ENCODE assay signal across 8 mouse cellular contexts in the genomic region with DNA sequence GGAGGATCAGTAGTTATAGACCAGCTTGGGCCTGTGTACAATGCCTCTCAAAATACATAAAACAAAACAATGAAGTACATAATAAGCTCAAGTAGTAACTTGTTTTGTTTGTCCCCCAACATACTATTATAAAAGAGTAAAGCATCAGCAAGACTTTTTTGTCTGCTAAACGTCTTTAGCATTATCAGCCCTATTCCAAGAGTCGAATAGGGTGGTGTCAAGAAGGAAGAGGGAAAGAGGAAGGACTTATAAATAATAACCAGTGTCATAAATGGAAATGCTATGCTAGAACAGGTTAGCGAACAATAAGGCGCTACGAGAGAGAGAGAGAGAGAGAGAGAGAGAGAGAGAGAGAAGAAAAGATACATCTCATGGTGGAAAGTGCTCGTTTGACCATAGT. TPM values are rescaled to one million over a fixed set of nuclear protein-coding genes. Genes with fewer than 3 reads are reported as not detected.
DNase-seq lines count a peak whose midpoint lies in the region; ATAC-seq and TF ChIP-seq lines count a peak whose summit lies in the region.

No protein-coding gene starts in this region.

- peaks cover 41% of the 10 kb centered on the region for H3K4me1 ChIP-seq in heart, embryonic 13.5 days
- peaks cover 2% of the 10 kb centered on the region for H3K4me1 ChIP-seq in ES-Bruce4 (ENCODE audit: control insufficient read depth, insufficient read depth, low read length)
- peaks cover 35% of the 10 kb centered on the region for H3K4me1 ChIP-seq in forebrain, embryonic 16.5 days (replicated peaks; ENCODE audit: control insufficient read depth, insufficient read depth, low read length)
- peaks cover 32% of the 10 kb centered on the region for H3K4me1 ChIP-seq in liver, postnatal 0 days (ENCODE audit: insufficient read depth)

- no peak for TF ChIP-seq EP300 in ES-Bruce4 (IDR thresholded peaks at IDR 0.05; ENCODE audit: insufficient read depth, low read depth, low read length)
- no peak for TF ChIP-seq EP300 in liver, postnatal 0 days (IDR thresholded peaks at IDR 0.05; ENCODE audit: low read depth)

- peak overlapping the region; percentile 98 for H3K9ac ChIP-seq in heart, embryonic 13.5 days
- peak overlapping the region; percentile 86 for H3K9ac ChIP-seq in ES-Bruce4 (ENCODE audit: low read depth, poor library complexity, severe bottlenecking)
- H3K9ac ChIP-seq in forebrain, embryonic 16.5 days (replicated peaks; ENCODE audit: low read depth, low read length), result peak overlapping the region; percentile 93
- H3K9ac ChIP-seq in liver, postnatal 0 days (replicated peaks), result peak overlapping the region; percentile 96

- peak overlapping the region; percentile 99 for H3K4me3 ChIP-seq in heart, embryonic 13.5 days
- peak overlapping the region; percentile 97 for H3K4me3 ChIP-seq in ES-Bruce4 (ENCODE audit: low read depth, low read length)
- peak overlapping the region; percentile 74 for H3K4me3 ChIP-seq in forebrain, embryonic 16.5 days (replicated peaks; ENCODE audit: low read length)
- H3K4me3 ChIP-seq in liver, postnatal 0 days (ENCODE audit: low read depth, low read length), result peak overlapping the region; percentile 77

- intact Hi-C loops in heart, postnatal 14 days (cut with DNase I), result no loop called here

- no peak for DNase-seq in heart, postnatal 14 days
- DNase-seq in liver, postnatal 0 days, result no peak
- DNase-seq in frontal cortex, postnatal 25 days (ENCODE audit: low spot score in 2 of 2), result no peak
- DNase-seq in retina, embryonic 14.5 days (ENCODE audit: low spot score), result no peak
- no peak for DNase-seq in kidney, postnatal 10 days

- peak overlapping the region; percentile 93 for H3K27ac ChIP-seq in heart, embryonic 13.5 days (replicated peaks)
- H3K27ac ChIP-seq in ES-Bruce4 (ENCODE audit: insufficient read depth, low read length), result peak overlapping the region; percentile 55
- H3K27ac ChIP-seq in forebrain, embryonic 16.5 days (ENCODE audit: low read length), result peak overlapping the region; percentile 89
- H3K27ac ChIP-seq in liver, postnatal 0 days (ENCODE audit: low read depth), result peak overlapping the region; percentile 90

- peaks cover 35% of the 10 kb centered on the region for H3K36me3 ChIP-seq in heart, embryonic 13.5 days
- H3K36me3 ChIP-seq in ES-Bruce4 (ENCODE audit: control insufficient read depth, insufficient read depth, low read length, poor library complexity, severe bottlenecking), result peaks cover 32% of the 10 kb centered on the region
- peaks cover 23% of the 10 kb centered on the region for H3K36me3 ChIP-seq in forebrain, embryonic 16.5 days (ENCODE audit: control insufficient read depth, insufficient read depth)
- peaks cover 33% of the 10 kb centered on the region for H3K36me3 ChIP-seq in liver, postnatal 0 days (replicated peaks; ENCODE audit: insufficient read depth, low read length)

- TF ChIP-seq POLR2A in ES-Bruce4 (IDR thresholded peaks at IDR 0.05; ENCODE audit: insufficient read depth, low read length), result no peak

- 2% methylated on average over 6 of the region's 6 CpGs for WGBS in heart, embryonic 13.5 days
- 6% methylated on average over 6 of the region's 6 CpGs for WGBS in forebrain, embryonic 16.5 days
- under 1% methylated on average over 6 of the region's 6 CpGs for WGBS in liver, postnatal 0 days (ENCODE audit: insufficient replicate concordance)

- H3K4me2 ChIP-seq in heart, embryonic 13.5 days, result peak overlapping the region; percentile 81
- H3K4me2 ChIP-seq in forebrain, embryonic 16.5 days (ENCODE audit: low read length), result peak overlapping the region; percentile 78
- peak overlapping the region; percentile 78 for H3K4me2 ChIP-seq in liver, postnatal 0 days (ENCODE audit: low read depth, low read length)

- no peaks in the 10 kb centered on the region for H3K9me3 ChIP-seq in heart, embryonic 13.5 days
- H3K9me3 ChIP-seq in ES-Bruce4 (replicated peaks; ENCODE audit: control insufficient read depth, insufficient read depth, low read length, poor library complexity, severe bottlenecking), result no peaks in the 10 kb centered on the region
- no peaks in the 10 kb centered on the region for H3K9me3 ChIP-seq in forebrain, embryonic 16.5 days (ENCODE audit: control insufficient read depth, low read length)
- no peaks in the 10 kb centered on the region for H3K9me3 ChIP-seq in liver, postnatal 0 days (ENCODE audit: low read length)

- no peaks in the 10 kb centered on the region for H3K27me3 ChIP-seq in heart, embryonic 13.5 days (replicated peaks)
- no peaks in the 10 kb centered on the region for H3K27me3 ChIP-seq in ES-Bruce4 (ENCODE audit: control insufficient read depth, insufficient read depth, low read length, poor library complexity, severe bottlenecking)
- no peaks in the 10 kb centered on the region for H3K27me3 ChIP-seq in forebrain, embryonic 16.5 days (replicated peaks; ENCODE audit: control insufficient read depth, insufficient read depth, low read length)
- no peaks in the 10 kb centered on the region for H3K27me3 ChIP-seq in liver, postnatal 0 days (ENCODE audit: insufficient read depth, low read length)

- TF ChIP-seq CTCF in ES-Bruce4 (IDR thresholded peaks at IDR 0.05; ENCODE audit: low read depth, low read length), result no peak
- no peak for TF ChIP-seq CTCF in liver, postnatal 0 days (IDR thresholded peaks at IDR 0.05; ENCODE audit: low read depth)

- no peak for ATAC-seq in heart, embryonic 13.5 days (ENCODE audit: extremely low read depth, insufficient number of reproducible peaks, low FRiP score, low TSS enrichment)
- no peak for ATAC-seq in forebrain, embryonic 16.5 days
- no peak for ATAC-seq in liver, postnatal 0 days

RNA-seq across cellular contexts. Expression of a gene that starts 0.8 kb away (rescaled TPM):
- polyA plus RNA-seq in heart, embryonic 13.5 days (2015; fragmentation: Nextera tagmentation; extraction: Ambion mirVana), result 631 and 745 TPM in 2 replicates
- 100 to 1,000 TPM; 383 to 477 TPM for total RNA-seq in heart, postnatal 14 days (2021)
- polyA plus RNA-seq in ES-Bruce4 (2011; ENCODE audit: insufficient read depth, insufficient read length, low read depth, missing spikeins), result 504 and 519 TPM in 2 replicates
- polyA plus RNA-seq in forebrain, embryonic 16.5 days (2015; fragmentation: Nextera tagmentation; extraction: Ambion mirVana), result 387 and 442 TPM in 2 replicates
- polyA plus RNA-seq in liver, postnatal 0 days (2015; fragmentation: Nextera tagmentation; extraction: Ambion mirVana), result 384 and 424 TPM in 2 replicates

RNA-seq across cellular contexts. Expression of a gene that starts 15.9 kb away (rescaled TPM):
- polyA plus RNA-seq in heart, embryonic 13.5 days (2015; fragmentation: Nextera tagmentation; extraction: Ambion mirVana), result 55.6 and 59.5 TPM in 2 replicates
- 10 to 100 TPM; 43.8 to 45.4 TPM for total RNA-seq in heart, postnatal 14 days (2021)
- 86.3 and 92.7 TPM in 2 replicates for polyA plus RNA-seq in ES-Bruce4 (2011; ENCODE audit: insufficient read depth, insufficient read length, low read depth, missing spikeins)
- polyA plus RNA-seq in forebrain, embryonic 16.5 days (2015; fragmentation: Nextera tagmentation; extraction: Ambion mirVana), result 126 and 135 TPM in 2 replicates
- polyA plus RNA-seq in liver, postnatal 0 days (2015; fragmentation: Nextera tagmentation; extraction: Ambion mirVana), result 37.1 and 39.0 TPM in 2 replicates

RNA-seq across cellular contexts. Expression of a gene that starts 28.8 kb away (rescaled TPM):
- polyA plus RNA-seq in heart, embryonic 13.5 days (2015; fragmentation: Nextera tagmentation; extraction: Ambion mirVana), result 22.9 and 27.2 TPM in 2 replicates
- total RNA-seq in heart, postnatal 14 days (2021), result 10 to 100 TPM in 1 of 2 experiments, 1 to 10 TPM in 1; 9.3 to 13.1 TPM
- polyA plus RNA-seq in ES-Bruce4 (2011; ENCODE audit: insufficient read depth, insufficient read length, low read depth, missing spikeins), result 32.9 TPM in 2 replicates
- 29.9 and 30.8 TPM in 2 replicates for polyA plus RNA-seq in forebrain, embryonic 16.5 days (2015; fragmentation: Nextera tagmentation; extraction: Ambion mirVana)
- polyA plus RNA-seq in liver, postnatal 0 days (2015; fragmentation: Nextera tagmentation; extraction: Ambion mirVana), result 17.0 and 20.4 TPM in 2 replicates

RNA-seq across cellular contexts. Expression of a gene that starts 55.2 kb away (rescaled TPM):
- polyA plus RNA-seq in heart, embryonic 13.5 days (2015; fragmentation: Nextera tagmentation; extraction: Ambion mirVana), result 55.0 and 66.1 TPM in 2 replicates
- total RNA-seq in heart, postnatal 14 days (2021), result 10 to 100 TPM; 60.1 to 61.1 TPM
- polyA plus RNA-seq in ES-Bruce4 (2011; ENCODE audit: insufficient read depth, insufficient read length, low read depth, missing spikeins), result 74.5 and 82.0 TPM in 2 replicates
- polyA plus RNA-seq in forebrain, embryonic 16.5 days (2015; fragmentation: Nextera tagmentation; extraction: Ambion mirVana), result 114 and 122 TPM in 2 replicates
- polyA plus RNA-seq in liver, postnatal 0 days (2015; fragmentation: Nextera tagmentation; extraction: Ambion mirVana), result 36.1 and 38.3 TPM in 2 replicates
